Mouse (Mus musculus) layer of hippocampus, adult 9-10 months (tissue): ENCODE data around the gene Trpv2.
"Not testable (repeated sequence)": the region's sequence is repeated elsewhere in the genome, so short reads cannot be mapped to it uniquely, and the experiment has no call there.

ENCODE experiments used
- DNase-seq: peaks from one replicate; pipeline ENCODE4 v3.0.0; 2022; ENCODE audit warnings: low spot score

The Trpv2 gene

GRCm38 (mm10) chr11:62648591-62649391 is 74.5 kb downstream of the Trpv2 start, which contains the start of gene Mmgt2:
Gene Mmgt2 (plus strand): TSS chr11:62648664.
- no peak for DNase-seq

DNA sequence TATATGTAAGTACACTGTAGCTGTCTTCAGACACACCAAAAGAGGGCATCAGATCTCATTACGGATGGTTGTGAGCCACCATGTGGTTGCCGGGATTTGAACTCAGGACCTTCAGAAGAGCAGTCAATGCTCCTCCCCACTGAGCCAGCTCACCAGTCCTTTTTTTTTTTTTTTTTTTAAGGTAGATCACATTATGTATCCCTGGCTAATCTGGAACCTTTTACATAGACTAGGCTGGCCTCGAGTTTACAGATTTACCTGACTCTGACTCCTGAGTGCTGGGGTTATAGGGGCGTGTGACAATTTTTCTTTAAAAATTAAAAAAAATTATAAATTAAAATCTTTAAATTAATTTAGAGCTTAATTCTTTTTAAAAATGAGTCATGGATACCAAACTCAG is 75.5 kb downstream of the Trpv2 start:
- DNase-seq: not testable (repeated sequence)
